Mouse (Mus musculus): ENCODE results near the gene Gjc2. TPM values are rescaled to one million over a fixed set of nuclear protein-coding genes. Genes with fewer than 3 reads are reported as not detected.
"Not testable (repeated sequence)": the region's sequence is repeated elsewhere in the genome, so short reads cannot be mapped to it uniquely, and the experiment has no call there.

Gjc2 gene
- polyA plus RNA-seq, 1 experiment from 2014 or later: 2.4 TPM

DNA sequence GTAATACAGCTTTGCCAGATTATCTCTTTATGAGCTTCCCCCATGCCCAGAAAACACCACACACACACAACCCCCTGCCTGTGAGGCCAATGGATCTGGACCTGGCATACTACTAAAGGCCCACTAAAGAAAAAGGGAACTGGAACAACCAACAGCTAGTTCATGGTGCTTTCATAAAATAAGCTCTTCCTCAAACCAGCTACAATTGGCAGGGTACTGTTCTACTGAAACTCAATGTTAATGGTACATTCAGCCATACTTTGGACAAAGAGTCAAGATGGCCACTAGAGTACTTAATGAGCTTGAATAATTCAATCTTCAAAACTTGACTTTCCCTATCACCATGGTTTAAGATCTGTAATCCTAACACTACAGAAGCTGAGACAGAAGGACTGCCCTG is 38.6 kb upstream of the Gjc2 start:
- Histone ChIP-seq H3K4me2 (replicated peaks; ENCODE audit: low read depth) (no peak overlapping the region), H3K9ac (ENCODE audit: low read length) (no peak overlapping the region), H3K4me1 (replicated peaks; ENCODE audit: control insufficient read depth, insufficient read depth) (peaks cover 27% of the 10 kb centered on the region), H3K27me3 (ENCODE audit: control insufficient read depth, insufficient read depth, low read length) (no peaks in the 10 kb centered on the region), H3K36me3 (ENCODE audit: control insufficient read depth, insufficient read depth, low read length) (no peaks in the 10 kb centered on the region), H3K27ac (replicated peaks) (no peak overlapping the region), H3K9me3 (ENCODE audit: control insufficient read depth, low read length) (no peaks in the 10 kb centered on the region), H3K4me3 (ENCODE audit: low read depth, low read length) (no peak overlapping the region)
- DNase-seq (ENCODE audit: low spot score) (no peak), ATAC-seq (ENCODE audit: low FRiP score, low TSS enrichment) (no peak)
- no peak for TF ChIP-seq EP300 (optimal IDR thresholded peaks at IDR 0.05)
- no peak for TF ChIP-seq CTCF (IDR thresholded peaks at IDR 0.05; ENCODE audit: low read depth)

GRCm38 (mm10) chr11:59219064-59219463 is 36.1 kb upstream of the Gjc2 start:
- peak; percentile 71 for TF ChIP-seq CTCF (IDR thresholded peaks at IDR 0.05; ENCODE audit: low read depth)
- no peak for TF ChIP-seq EP300 (optimal IDR thresholded peaks at IDR 0.05)
- no peak overlapping the region for H3K9ac ChIP-seq (ENCODE audit: low read length)
- peak overlapping the region; percentile 78 for H3K27ac ChIP-seq (replicated peaks)
- H3K4me2 ChIP-seq (replicated peaks; ENCODE audit: low read depth): no peak overlapping the region
- no peaks in the 10 kb centered on the region for H3K27me3 ChIP-seq (ENCODE audit: control insufficient read depth, insufficient read depth, low read length)
- H3K36me3 ChIP-seq (ENCODE audit: control insufficient read depth, insufficient read depth, low read length): 0 out of 2 replicates have a peak, but pooled peaks cover 5% of the 10 kb centered on the region
- ATAC-seq (ENCODE audit: low FRiP score, low TSS enrichment) (0 out of 2 replicates have a peak, but pooled peaks have one; percentile 15), DNase-seq (ENCODE audit: low spot score) (peak; percentile 57)
- no peaks in the 10 kb centered on the region for H3K9me3 ChIP-seq (ENCODE audit: control insufficient read depth, low read length)
- H3K4me3 ChIP-seq (ENCODE audit: low read depth, low read length): no peak overlapping the region
- H3K4me1 ChIP-seq (replicated peaks; ENCODE audit: control insufficient read depth, insufficient read depth): peaks cover 21% of the 10 kb centered on the region

GRCm38 (mm10) chr11:59218389-59218998 is 35.5 kb upstream of the Gjc2 start:
- H3K4me3 ChIP-seq (ENCODE audit: low read depth, low read length): no peak overlapping the region
- H3K36me3 ChIP-seq (ENCODE audit: control insufficient read depth, insufficient read depth, low read length): 0 out of 2 replicates have a peak, but pooled peaks cover 5% of the 10 kb centered on the region
- no peaks in the 10 kb centered on the region for H3K27me3 ChIP-seq (ENCODE audit: control insufficient read depth, insufficient read depth, low read length)
- TF ChIP-seq EP300 (optimal IDR thresholded peaks at IDR 0.05) (peak; percentile 33), CTCF (IDR thresholded peaks at IDR 0.05; ENCODE audit: low read depth) (no peak)
- WGBS: 51% methylated on average over 4 of the region's 4 CpGs
- H3K9ac ChIP-seq (ENCODE audit: low read length): no peak overlapping the region
- H3K9me3 ChIP-seq (ENCODE audit: control insufficient read depth, low read length): no peaks in the 10 kb centered on the region
- peak overlapping the region; percentile 78 for H3K27ac ChIP-seq (replicated peaks)
- peaks cover 16% of the 10 kb centered on the region for H3K4me1 ChIP-seq (replicated peaks; ENCODE audit: control insufficient read depth, insufficient read depth)
- ATAC-seq (ENCODE audit: low FRiP score, low TSS enrichment) (peak; percentile 84), DNase-seq (ENCODE audit: low spot score) (peak; percentile 65)
- peak overlapping the region; percentile 27; the same call in 1 of the 2 replicates for H3K4me2 ChIP-seq (replicated peaks; ENCODE audit: low read depth)

DNA sequence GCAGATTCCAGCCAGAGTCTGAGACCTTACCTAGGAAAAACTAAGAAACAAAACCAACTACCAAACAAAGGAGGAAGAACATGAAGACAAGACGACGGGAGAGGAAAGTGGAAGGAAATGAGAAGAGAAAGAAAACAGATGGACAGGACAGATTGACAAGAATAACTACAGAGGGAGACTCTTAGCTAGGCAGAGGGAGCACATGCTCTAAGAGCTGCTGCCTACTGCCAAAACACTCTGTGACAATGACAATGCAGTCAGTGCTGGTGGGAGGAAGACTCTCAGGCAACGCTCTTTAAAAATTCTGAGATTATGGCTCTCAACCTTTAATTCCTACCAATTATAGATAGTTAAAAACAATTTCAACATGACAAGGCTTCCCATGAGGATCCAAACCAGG is 33.9 kb upstream of the Gjc2 start:
- H3K36me3 ChIP-seq (ENCODE audit: control insufficient read depth, insufficient read depth, low read length): 0 out of 2 replicates have a peak, but pooled peaks cover 5% of the 10 kb centered on the region

GRCm38 (mm10) chr11:59212892-59213494 is 30.0 kb upstream of the Gjc2 start:
- peaks cover 7% of the 10 kb centered on the region; the same call in 1 of the 2 replicates for H3K4me1 ChIP-seq (replicated peaks; ENCODE audit: control insufficient read depth, insufficient read depth)
- no peaks in the 10 kb centered on the region for H3K9me3 ChIP-seq (ENCODE audit: control insufficient read depth, low read length)
- TF ChIP-seq EP300 (optimal IDR thresholded peaks at IDR 0.05) (no peak), CTCF (IDR thresholded peaks at IDR 0.05; ENCODE audit: low read depth) (no peak)
- no peak overlapping the region for H3K27ac ChIP-seq (replicated peaks)
- DNase-seq (ENCODE audit: low spot score): no peak
- H3K27me3 ChIP-seq (ENCODE audit: control insufficient read depth, insufficient read depth, low read length): no peaks in the 10 kb centered on the region
- no peak overlapping the region for H3K4me2 ChIP-seq (replicated peaks; ENCODE audit: low read depth)
- WGBS: 82% methylated on average over 12 of the region's 12 CpGs
- H3K36me3 ChIP-seq (ENCODE audit: control insufficient read depth, insufficient read depth, low read length): peaks cover 19% of the 10 kb centered on the region
- no peak for ATAC-seq (ENCODE audit: low FRiP score, low TSS enrichment)
- H3K9ac ChIP-seq (ENCODE audit: low read length): no peak overlapping the region
- no peak overlapping the region for H3K4me3 ChIP-seq (ENCODE audit: low read depth, low read length)

More for the DNA sequence above, 33.9 kb upstream of the Gjc2 start:
- ATAC-seq (ENCODE audit: low FRiP score, low TSS enrichment): no peak
- no peak overlapping the region for H3K27ac ChIP-seq (replicated peaks)
- no peak overlapping the region for H3K9ac ChIP-seq (ENCODE audit: low read length)
- H3K9me3 ChIP-seq (ENCODE audit: control insufficient read depth, low read length): no peaks in the 10 kb centered on the region
- no peak for DNase-seq (ENCODE audit: low spot score)
- H3K4me1 ChIP-seq (replicated peaks; ENCODE audit: control insufficient read depth, insufficient read depth): peaks cover 14% of the 10 kb centered on the region
- 67% methylated on average over 3 of the region's 3 CpGs for WGBS
- no peaks in the 10 kb centered on the region for H3K27me3 ChIP-seq (ENCODE audit: control insufficient read depth, insufficient read depth, low read length)
- H3K4me3 ChIP-seq (ENCODE audit: low read depth, low read length): no peak overlapping the region
- no peak for TF ChIP-seq EP300 (optimal IDR thresholded peaks at IDR 0.05)
- TF ChIP-seq CTCF (IDR thresholded peaks at IDR 0.05; ENCODE audit: low read depth): no peak
- H3K4me2 ChIP-seq (replicated peaks; ENCODE audit: low read depth): no peak overlapping the region

GRCm38 (mm10) chr11:59212320-59212719 is 29.3 kb upstream of the Gjc2 start:
- H3K27ac ChIP-seq (replicated peaks); ATAC-seq (ENCODE audit: low FRiP score, low TSS enrichment); H3K27me3 ChIP-seq (ENCODE audit: control insufficient read depth, insufficient read depth, low read length); H3K4me2 ChIP-seq (replicated peaks; ENCODE audit: low read depth); H3K4me1 ChIP-seq (replicated peaks; ENCODE audit: control insufficient read depth, insufficient read depth); H3K9me3 ChIP-seq (ENCODE audit: control insufficient read depth, low read length); DNase-seq (ENCODE audit: low spot score); H3K4me3 ChIP-seq (ENCODE audit: low read depth, low read length); H3K9ac ChIP-seq (ENCODE audit: low read length): not testable (repeated sequence)
- WGBS: 72% methylated on average over 12 of the region's 12 CpGs
- peaks cover 19% of the 10 kb centered on the region for H3K36me3 ChIP-seq (ENCODE audit: control insufficient read depth, insufficient read depth, low read length)

DNA sequence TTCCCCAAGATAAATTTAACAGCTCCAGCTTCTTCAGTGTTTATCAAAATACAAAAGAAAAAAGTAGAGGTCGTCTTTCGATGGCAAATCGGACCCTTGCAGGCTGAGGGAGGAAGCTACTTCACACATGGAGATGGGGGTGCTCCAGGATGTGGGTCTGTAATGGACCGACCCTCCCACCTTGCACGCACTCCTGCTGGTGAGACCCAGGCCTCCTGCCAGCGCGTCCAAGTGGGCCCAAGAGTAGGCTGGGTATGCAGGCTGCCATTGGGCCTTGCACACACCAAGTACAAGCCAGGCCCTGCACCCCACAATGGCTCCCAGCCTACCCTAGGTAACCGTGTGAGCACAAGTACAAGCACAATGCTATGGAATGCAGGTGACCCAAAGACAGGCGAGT is 28.5 kb upstream of the Gjc2 start:
- not testable (repeated sequence) for H3K9me3 ChIP-seq (ENCODE audit: control insufficient read depth, low read length); H3K27me3 ChIP-seq (ENCODE audit: control insufficient read depth, insufficient read depth, low read length); H3K27ac ChIP-seq (replicated peaks); H3K4me2 ChIP-seq (replicated peaks; ENCODE audit: low read depth); H3K9ac ChIP-seq (ENCODE audit: low read length); ATAC-seq (ENCODE audit: low FRiP score, low TSS enrichment); H3K4me3 ChIP-seq (ENCODE audit: low read depth, low read length); H3K4me1 ChIP-seq (replicated peaks; ENCODE audit: control insufficient read depth, insufficient read depth); DNase-seq (ENCODE audit: low spot score)
- 76% methylated on average over 8 of the region's 9 CpGs for WGBS
- peaks cover 19% of the 10 kb centered on the region for H3K36me3 ChIP-seq (ENCODE audit: control insufficient read depth, insufficient read depth, low read length)
